Mouse (Mus musculus) adrenal gland (tissue): Measurements from ENCODE around the gene Adam15.

ENCODE experiments used
- intact Hi-C: fragments of 180-260 bp; cut with DNase I; formaldehyde crosslinking; loops from one replicate; pipeline ENCODE4 v1.15.1; 2025

Adam15 gene

DNA sequence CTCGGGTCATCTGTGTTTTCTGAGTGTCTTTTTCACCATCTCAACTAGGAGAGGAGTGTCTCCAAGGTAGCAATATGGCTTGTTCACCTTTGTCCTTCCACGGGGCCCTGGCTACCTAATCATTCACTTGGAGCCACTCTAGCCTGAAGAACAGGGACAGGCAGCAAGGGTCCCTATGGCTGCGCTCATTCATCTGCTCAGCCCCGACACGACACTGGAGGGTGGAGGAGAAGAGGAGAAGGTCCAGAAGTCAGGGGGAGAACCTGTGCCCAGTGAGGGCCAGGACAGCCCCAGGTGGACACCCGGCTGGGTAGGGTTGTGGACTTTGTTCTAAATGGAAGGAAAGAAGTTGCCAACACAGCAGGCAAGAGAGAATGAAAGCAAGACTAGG is 5.7 kb upstream of the Adam15 start:
- intact Hi-C loops, result loop anchor here (2.0 kb wide), 1 partner anchor 15 kb away; no protein-coding TSS in a partner anchor

- intact Hi-C loops, result loop anchor here (2.0 to 5.0 kb wide), 2 partner anchors 14 to 38 kb away; no protein-coding TSS in a partner anchor
Observed at GRCm38 (mm10) chr3:89354816-89355511, 5.2 kb upstream of the Adam15 start.

DNA sequence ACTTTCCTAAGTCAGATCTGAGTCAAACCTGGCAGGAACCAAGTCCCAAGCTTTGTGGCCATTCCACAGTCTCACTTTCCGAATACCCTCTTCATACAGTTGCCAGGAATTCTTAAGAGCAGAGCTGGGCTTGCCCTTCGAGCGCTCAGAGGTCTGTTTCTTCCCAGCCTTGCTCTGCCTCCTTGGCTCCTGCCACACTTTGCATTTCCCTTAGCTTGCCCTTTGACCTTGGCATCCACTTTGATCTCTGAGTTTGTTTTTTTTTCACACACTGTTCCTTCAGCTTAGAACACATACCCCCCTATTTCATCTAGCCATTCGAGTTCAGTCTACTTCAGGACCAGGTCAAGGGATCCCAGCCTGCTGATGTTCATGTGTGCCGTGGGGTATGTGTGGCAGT is 1.5 kb upstream of the Adam15 start:
- intact Hi-C loops, result loop anchor here (5.0 kb wide), 1 partner anchor 34 kb away; no protein-coding TSS in a partner anchor

DNA sequence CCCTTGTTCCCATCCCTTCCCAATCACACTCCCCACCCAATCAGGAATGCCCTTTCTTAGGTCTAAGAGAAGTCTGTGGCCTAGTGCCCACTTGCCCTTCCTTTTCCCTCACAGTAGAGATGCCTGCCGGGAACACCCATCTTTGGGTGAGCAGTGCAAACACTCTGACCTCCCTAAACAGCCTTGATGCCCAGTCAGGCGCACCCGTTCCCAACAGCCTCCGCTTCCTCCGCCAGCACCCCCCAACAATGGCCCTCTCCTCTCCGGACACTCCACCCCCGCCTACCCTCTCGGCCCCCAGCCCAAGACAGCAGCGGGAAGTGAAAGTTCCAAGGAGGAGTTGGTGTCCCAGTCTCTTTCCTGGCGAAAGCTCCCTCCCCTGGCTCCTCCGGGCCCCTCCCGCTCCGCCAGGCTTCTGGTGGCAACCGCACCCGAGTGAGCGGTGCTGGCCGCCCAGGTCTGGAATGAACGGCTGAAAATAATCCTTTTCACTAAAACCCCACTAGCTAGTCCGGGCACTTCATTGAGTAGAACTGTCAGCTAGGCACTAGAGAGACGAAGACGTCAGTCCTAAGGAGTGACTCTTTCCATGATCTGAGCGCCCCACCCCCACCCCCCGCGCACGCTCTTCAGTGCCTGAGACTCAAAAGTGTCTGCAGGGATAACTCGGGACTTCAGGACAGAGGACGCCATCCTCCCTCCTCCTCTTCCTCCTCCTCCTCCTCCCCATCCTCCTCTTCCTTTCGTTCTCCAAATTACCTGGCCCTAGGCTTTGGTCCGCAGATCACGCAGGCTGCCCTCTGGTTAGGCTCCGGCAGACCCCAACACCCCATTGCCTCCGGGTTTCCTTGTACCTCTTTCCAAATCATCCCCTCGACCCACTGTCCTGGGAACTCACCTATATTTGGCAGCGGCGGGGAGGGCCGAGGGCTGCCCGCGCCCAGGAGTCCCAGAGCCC is 606 bp downstream of the Adam15 start:
- intact Hi-C loops, result no loop called here

- intact Hi-C loops, result no loop called here
Observed at GRCm38 (mm10) chr3:89347916-89348315, 1.9 kb downstream of the Adam15 start.

DNA sequence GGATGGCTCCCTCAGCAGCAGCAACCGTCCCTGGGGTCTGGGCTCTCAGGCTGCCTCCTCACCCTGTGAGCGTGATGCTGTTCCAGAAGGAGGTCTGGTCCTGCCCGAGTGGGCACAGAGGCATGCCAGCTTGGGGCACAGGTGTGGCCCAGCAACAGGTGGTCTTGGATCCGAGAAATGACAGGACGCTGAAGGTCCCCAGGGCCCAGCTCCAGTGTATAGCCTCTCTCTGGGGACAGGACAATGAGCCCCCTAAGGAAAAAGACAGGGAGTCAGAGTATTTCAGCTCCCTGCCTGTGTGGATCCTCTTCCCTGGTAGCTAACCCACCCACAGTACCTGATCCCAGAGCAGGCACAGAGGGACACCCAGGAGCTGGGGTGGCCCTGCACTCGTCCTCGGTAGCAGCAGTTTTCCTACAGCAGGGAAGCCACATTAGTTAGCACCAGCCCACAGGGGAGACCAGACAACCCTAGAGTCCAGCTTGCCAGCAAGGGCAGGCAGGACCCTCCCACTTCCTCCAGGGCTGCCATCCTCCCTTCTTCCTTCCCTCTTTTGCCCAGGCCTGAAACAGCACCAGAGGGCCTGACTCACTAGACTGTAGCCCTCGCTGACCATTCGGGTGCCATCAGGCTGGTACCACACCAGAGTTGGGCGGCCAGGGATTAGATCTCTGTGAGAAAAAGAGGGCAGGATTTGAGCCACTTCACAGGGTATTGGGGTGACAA is 2.8 kb downstream of the Adam15 start:
- intact Hi-C loops, result no loop called here

- intact Hi-C loops, result loop anchor here (5.0 kb wide), 1 partner anchor 144 kb away; no protein-coding TSS in a partner anchor
Observed at GRCm38 (mm10) chr3:89343279-89343678, 6.5 kb downstream of the Adam15 start.

- intact Hi-C loops, result loop anchor here (2.0 to 5.0 kb wide), 2 partner anchors 13 to 146 kb away; no protein-coding TSS in a partner anchor
Observed at GRCm38 (mm10) chr3:89341794-89342193, 8.0 kb downstream of the Adam15 start.

GRCm38 (mm10) chr3:89340465-89340864 is 9.3 kb downstream of the Adam15 start:
- intact Hi-C loops, result loop anchor here (2.0 to 5.0 kb wide), 2 partner anchors 14 to 147 kb away; no protein-coding TSS in a partner anchor

GRCm38 (mm10) chr3:89339416-89339815 is 10.4 kb downstream of the Adam15 start:
- intact Hi-C loops, result no loop called here

- intact Hi-C loops, result no loop called here
Observed at GRCm38 (mm10) chr3:89337721-89338578, 11.8 kb downstream of the Adam15 start, which contains the start of gene Efna4. TSS of gene Efna4 (minus strand) at chr3:89338028.

DNA sequence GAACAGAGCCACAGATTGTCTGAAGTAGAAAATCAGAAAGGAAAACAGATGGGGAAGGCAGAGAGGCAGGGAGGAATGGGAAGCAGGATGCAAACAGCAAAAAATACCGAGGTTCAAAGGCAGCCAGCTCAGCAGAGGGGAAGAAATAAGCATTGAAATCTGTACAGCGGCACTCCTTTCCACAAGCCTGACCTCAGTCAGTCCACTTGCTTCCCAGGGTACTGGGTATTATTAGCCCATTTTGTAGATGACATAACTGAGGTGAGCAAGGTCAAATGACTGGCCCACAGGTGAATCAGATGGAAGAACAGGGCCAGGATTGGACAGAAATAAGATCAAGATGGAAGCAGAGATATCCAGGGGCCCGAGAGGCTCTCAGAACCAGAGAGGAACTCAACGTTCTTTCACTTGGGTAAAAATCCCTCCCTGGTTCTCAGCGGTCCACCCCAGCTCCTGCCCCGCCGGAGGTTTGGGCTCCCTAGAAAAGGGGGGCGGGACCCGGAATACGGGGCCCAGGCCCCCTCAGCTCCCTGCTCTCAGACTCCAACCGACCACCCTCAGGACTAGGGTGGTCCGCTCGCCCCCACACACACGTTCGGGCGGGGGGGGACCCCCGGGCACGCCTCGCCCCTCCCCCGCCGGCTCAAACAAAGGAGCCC is 12.6 kb downstream of the Adam15 start:
- intact Hi-C loops, result no loop called here

- intact Hi-C loops, result no loop called here
Observed at GRCm38 (mm10) chr3:89336529-89336928, 13.3 kb downstream of the Adam15 start.

DNA sequence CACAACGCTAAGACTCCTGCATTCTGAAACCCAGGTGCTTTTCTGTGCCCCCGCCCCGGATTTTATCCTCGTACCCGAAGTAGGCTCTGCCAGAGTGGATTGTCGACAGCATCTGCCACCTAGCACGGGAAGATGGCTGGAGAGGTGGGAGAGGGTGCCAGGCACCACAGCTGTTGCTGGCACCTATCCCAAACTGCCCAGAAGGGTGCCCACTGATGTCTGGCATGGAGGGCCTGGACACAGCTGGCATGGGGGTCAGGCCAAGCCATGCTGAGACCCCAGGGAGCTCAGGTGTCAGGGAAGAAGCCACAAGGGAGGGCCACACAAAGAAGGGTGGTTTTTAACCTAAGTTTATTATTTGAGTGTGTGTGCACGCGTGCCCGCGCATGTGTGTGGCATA is 16.7 kb downstream of the Adam15 start:
- intact Hi-C loops, result no loop called here

- intact Hi-C loops, result no loop called here
Observed at GRCm38 (mm10) chr3:89332476-89332875, 17.3 kb downstream of the Adam15 start.

DNA sequence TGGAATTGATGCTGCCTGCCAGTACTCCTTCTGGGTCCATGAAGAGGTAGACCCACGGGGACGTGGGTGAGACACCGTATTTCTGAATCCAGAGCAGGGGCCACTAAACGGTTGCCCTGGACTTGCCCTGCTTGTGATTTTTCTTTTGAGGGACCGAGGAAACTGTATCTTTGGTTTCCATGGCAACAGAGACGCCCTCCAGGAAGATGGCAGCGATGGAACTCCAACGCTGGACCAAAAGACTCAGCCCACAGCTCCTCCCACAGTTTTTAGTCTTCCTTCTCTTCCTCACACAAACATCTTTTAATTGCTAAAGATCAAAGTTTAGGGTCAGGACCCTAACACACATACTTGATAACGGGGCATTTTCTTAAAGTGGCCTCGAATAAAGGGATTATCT is 17.8 kb downstream of the Adam15 start:
- intact Hi-C loops, result no loop called here

DNA sequence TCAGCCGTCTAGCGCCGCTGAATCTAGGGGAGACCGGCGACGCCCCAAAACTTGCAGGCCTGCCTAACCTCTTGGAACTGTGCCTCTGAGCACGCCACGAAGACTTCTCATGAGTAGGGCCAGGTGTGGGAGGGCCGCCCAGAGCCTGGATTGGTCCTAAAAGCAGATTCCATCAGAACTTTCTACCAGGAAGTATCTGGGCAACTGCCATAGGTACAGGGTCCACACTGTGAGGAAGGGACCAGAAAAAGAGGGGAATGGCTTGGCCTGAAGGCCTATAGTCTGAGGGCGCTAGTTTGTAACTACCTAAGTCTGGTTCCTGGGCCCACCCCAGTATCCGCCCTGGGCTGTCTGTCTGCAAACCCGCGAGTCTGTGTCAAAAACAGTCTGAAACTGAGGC is 18.2 kb downstream of the Adam15 start:
- intact Hi-C loops, result no loop called here

DNA sequence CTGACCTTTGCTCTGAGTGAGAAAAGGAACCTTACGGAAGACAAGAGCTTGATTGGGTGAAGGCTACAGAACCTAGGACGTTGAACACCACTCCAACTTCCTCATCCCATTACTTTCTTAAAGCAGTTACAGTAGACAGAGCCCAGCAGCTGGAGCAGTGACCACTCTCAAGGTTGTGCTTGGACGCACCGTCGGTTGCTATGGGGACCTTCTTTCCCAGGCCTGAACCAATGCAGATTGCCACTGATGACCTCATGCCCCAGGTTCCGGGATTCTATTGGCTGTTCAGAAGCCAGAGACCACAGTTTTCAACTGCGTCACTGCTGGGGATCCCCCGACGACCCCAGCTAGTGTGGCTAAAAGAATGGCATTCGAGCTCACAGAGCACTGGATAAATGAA is 18.8 kb downstream of the Adam15 start:
- intact Hi-C loops, result no loop called here

DNA sequence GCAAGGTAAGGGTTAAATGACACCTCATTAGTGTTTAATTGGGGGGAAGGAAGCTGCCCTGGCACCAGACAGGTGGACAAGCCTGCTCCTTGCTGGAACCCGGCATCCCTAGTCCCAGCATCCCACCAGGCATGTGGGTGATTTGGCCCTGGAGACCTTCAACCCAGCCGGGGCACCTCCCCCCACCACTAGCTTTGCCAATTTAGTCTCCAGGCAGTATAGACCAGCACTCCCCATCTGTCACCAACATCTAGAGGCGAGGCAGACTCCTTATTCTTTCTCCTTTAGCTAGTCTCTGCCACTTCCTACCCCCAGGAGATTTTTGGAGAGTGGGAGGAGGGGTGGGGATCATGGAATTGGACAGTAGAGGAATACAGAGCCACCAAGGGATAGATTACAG is 19.4 kb downstream of the Adam15 start:
- intact Hi-C loops, result no loop called here

DNA sequence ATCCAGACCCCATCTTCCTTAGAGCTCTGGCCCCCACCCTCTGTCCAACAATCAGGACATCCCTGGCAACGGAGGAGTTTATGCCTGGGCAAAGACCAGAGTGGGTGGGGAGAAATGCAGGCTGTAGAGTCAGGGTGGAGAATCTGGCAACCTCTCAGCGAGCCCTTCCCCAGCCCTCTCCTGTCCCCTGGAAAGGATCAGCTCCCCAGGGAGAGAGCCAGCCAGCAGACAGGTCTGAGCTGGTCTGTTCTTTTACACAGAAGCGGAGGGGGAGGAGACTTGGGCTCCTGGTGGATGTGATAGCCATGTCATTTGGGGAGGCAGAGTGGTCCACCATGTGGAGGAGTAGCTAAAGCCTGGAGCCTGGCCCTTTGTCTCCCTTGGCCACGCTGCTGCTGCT is 21.2 kb downstream of the Adam15 start:
- intact Hi-C loops, result no loop called here
